Mouse (Mus musculus): ENCODE measurements at regions not wholly inside any gene's neighbourhood (a gene's known extent, or its start where the extent isn't known, plus 50 kb on each side); places are given as distances from the start of the nearest gene placed in this dataset.

- no peak for TF ChIP-seq CTCF (IDR thresholded peaks at IDR 0.05; ENCODE audit: control insufficient read depth, insufficient read depth, insufficient read length)
- no peak for TF ChIP-seq MAX (IDR thresholded peaks at IDR 0.05)
- no peak for TF ChIP-seq CEBPB (IDR thresholded peaks at IDR 0.05; ENCODE audit: low read depth)
- TF ChIP-seq USF1 (IDR thresholded peaks at IDR 0.05; ENCODE audit: low read depth) = no peak
- no peak for TF ChIP-seq MYOD1 (IDR thresholded peaks at IDR 0.05; ENCODE audit: control insufficient read depth, insufficient read length, low read depth)
- TF ChIP-seq FOSL1 (IDR thresholded peaks at IDR 0.05; ENCODE audit: insufficient read depth, low read length, poor library complexity, severe bottlenecking) = no peak
- TF ChIP-seq MYOG (IDR thresholded peaks at IDR 0.05; ENCODE audit: control insufficient read depth, extremely low read depth, insufficient read length) = no peak
Observed at GRCm38 (mm10) chr4:33702028-33702666, 222.2 kb upstream of the Cnr1 start.
